Mouse (Mus musculus) frontal cortex, postnatal 10 days (tissue): Measurements from ENCODE around the gene Spcs3.
"Not testable (repeated sequence)": the region's sequence is repeated elsewhere in the genome, so short reads cannot be mapped to it uniquely, and the experiment has no call there.

Source experiments
- DNase-seq, 2 experiments: peaks; one replicate each; pipeline ENCODE4 v3.0.0; 2022; ENCODE audit warnings: low spot score in 2 of 2, mixed read lengths in 1 of 2

Spcs3 gene

DNA sequence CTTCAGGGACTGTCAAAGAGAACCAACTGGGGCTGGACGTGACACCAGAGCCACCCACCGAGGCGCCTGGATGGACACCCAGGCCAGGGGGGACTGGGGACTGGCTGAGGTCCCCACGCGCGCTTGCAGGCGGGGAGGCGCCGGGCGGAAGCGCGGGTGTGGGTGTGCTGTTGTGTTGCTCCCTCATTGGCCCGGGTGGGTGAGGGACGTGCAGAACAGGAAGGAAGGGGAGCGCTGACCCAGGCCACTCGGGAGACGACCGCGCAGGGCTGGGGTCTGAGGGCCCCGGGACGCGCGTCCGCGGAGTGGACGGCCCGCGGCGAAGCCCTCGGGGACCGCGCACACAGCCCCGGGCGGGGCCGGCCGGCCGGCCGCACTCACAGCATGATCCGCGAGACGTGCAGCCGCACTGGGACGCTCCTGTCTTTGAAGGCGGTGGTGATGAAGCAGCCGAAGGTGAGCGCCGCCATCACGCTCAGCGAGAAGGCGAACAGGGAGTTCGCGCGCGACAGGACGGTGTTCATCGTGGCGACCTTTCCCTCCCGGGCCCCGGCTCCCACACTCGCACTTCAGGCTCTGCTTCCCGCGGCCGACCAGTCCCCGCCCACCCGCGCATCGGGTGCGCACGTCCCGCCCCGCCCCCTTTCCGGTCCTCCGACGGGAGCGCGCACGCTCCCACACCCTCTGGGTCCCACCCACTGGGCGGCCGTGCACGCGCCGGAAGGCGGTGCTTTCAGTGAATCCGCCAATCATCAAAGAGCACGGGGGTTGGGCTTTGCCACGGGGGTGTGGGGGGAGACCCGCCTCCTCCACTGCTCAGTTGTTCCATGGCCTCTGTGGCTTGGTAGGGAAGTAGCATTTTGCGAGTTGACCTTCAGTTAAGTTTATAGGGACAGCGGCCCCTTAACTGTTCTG lies at the start of gene Spcs3, which contains the start of gene Asb5:
TSS of gene Spcs3 (minus strand) at position 617 of the 915 bp plus-strand sequence.
TSS of gene Asb5 (plus strand) at position 199 of the 915 bp plus-strand sequence.
- DNase-seq = peak; percentile 91 to 95

DNA sequence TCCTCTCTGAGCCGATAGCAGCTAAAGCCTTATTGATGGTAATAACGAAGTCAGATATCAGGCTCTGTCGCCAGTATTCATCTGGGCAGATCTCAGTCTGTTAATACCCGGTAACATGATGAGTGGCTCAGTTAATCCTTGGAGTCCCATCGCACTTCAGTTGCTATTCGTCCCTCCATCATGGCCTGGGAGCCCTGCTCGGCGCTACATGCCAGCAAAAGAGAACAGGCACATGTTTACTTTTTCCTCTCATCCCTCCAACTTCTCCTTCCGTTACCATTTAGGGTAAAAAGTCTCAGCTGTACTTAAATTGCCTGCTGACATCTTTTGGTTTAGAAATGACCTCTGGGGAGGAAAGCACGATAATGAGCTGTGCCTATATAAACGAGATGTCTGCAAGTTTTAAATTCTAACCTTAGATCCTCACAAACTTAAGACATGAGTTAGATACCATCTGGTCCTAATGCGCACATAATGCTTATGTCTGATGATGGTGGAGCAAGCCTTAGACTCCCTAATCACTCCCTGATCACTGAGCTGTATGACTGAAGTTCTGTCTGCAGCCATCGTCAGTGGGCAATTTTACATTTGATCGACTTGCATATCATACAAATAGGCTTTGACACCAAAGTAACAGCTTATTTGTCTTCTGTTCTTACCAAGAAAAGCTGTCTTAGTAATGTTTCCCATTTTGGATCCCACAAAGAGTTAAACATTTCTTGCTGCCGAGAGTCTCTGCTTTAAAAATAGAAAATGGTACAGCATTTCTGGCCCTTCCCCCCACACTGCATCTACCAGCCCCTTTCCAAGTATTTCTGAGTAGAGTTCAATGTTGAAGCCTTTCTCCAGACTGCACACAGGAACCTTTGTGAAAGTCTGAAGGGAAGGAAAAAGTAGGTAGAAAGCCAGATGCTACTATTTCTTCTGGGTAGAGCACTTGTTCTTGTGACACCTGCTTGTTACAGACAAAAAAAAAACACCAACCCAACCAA lies 41.1 kb upstream of the Spcs3 start:
- DNase-seq = no peak

DNA sequence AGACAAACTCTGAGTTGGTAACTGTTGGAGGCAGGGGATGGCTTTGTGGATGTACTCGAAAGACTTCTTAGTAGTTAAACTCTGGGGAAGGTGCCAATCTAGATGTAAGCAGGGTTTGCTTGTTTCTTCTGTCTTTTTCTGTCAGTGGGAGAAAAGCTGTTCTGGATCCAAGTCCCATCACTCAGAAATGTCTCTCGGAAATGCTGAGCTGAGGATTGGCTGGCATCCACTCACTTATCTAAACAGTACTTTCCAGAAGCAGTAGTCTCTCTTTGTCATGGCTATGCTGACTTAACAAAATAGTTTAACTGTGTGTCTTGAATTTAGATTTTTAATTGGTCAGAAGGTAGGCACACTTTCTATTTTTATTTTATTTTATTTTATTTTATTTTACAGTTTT lies 37.4 kb upstream of the Spcs3 start:
- DNase-seq = no peak

DNA sequence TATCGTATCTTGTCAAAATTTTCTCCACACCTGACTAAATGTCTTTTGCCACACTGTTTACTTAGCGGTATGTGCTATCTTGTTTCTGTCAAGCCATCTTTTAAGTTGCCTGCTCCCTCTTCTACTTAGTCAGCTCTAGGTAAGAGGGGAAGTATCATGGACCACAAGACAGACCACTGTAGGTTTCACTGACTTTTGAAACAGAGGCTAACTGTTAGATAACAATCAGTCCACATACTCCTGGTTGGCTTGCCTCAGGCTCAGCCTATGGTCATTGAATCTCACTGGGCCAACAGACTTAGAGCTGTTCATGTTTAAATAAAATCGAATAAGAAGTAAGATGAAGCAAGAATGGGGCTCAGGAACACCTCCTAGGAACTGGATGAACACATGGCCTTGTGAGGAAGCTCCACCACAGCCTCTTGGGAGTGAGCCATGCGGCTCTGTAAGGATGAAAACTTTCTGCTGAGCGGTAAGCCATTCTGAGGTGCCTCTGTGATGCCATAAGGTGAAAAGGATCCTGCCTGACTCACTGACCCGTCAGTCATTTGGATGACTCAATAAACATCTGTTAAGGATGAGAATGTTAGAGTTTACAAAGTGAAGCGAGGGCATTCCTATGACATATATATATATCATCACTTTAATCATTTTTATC lies 35.9 kb upstream of the Spcs3 start:
- no peak for DNase-seq

DNA sequence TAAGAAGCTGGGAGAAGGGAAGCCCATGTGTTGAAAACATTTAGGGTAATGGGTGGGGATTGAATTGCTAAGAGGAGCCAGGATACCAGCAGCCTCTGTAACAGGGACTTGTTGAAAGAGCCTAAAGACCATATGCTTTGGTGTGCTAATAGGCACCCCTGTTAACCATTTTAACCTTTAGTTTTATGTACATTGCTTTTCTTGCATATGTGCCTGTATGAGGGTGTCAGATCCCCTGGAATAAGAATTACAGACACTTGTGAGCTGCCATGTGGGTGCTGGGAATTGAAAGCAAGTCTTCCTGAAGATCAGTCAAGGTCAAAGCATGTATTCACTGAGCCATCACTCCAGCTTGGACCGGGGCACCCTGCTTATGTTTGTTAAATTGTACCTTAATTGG lies 35.4 kb upstream of the Spcs3 start:
- no peak for DNase-seq

DNA sequence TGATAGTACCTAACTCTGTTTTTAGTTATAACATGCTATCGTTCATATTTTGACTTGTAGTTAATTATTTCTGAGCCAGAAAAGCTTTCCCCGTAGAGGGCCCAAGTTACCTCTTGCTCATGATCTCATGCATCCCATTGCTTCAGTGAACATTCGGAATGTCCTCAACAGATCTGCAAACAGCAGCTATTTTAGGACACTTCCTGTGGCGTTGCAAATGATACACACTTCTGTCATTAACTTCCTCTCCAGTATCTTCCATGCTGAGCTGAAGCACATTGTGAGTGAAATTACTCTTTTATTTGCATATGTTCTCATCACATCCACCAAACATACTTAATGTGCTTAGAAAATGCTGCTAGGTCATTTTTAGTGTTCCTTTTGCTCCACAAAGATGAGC lies 32.3 kb upstream of the Spcs3 start:
- no peak for DNase-seq

DNA sequence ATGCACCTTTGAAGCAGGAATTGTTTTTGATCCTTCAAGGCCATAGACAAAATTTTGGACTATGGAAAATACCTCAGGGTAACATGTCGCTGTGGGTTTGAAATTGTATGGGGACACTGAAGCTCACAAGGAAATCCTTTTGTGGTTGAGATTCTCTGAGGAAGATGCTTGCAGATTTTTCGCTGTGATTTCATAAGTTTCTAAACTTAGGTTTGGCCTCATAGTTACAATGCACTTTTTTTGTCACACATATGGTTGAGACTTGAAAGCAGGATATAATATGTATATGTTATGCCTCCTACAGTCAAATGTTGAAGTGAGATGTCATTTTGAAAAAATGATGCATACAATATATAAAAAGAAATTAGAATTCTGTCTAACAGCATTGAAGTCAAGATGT lies 25.1 kb upstream of the Spcs3 start:
- no peak for DNase-seq

DNA sequence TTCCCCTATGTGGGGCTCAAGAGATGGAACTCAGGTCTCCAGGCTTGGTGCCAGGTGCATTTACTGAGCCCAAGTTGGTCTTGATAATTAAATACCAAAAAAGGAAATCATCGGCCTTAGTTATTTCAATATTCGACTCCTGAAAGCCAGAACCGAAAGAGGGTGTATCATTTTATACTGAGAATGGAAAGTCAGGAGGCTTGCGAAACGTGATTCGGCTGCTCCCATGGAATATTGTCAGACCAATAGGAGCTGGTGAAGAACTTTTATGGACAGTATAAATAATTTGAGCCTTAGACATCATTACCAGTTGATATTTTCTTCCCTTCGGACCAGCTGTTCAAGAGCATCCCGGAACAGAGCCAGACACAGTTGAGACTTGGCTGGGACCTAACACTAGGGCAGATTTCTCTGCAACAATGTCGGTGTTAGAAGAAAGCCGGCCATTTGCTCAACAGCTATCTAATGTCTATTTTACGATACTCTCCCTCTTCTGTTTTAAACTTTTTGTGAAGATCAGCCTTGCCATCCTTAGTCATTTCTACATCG lies 20.3 kb upstream of the Spcs3 start:
- DNase-seq = no peak

DNA sequence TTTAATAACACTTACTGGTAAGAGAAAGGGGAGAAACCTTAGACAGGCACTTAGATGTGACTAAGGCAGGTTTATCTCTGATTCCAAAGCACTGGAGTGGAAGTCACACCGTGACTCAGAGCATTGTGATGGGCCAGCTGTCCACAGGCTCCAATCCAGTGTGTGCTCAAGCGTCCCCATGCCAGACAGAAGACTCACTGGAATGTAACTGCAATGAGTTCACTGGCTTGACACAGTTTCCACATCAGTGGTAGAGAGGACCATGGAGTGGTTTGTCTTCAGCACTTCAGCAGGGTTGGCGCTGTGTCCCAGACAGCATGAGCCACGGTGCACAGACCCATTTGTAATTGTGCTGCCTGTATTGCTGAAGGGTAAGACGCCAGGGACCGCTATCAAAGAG lies 18.6 kb upstream of the Spcs3 start:
- no peak for DNase-seq

DNA sequence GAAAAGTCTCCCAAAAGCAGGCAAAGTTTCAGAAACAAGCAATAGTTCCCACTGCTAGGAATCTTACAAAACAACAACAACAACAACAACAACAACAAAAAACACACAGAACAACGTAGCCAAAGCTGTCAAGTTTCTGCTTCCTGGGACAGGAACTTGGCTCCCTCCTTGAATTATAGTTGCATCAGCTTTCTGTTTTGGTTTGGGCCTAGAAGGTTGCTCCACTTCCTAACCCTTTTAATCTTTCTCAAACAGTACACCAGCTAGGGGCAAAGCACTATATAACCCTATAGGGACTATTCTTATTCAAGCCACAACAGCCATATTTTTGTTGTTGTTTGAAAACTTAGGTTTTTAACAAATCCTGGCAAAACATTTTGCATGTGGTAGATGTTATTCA lies 11.5 kb upstream of the Spcs3 start:
- DNase-seq = no peak

DNA sequence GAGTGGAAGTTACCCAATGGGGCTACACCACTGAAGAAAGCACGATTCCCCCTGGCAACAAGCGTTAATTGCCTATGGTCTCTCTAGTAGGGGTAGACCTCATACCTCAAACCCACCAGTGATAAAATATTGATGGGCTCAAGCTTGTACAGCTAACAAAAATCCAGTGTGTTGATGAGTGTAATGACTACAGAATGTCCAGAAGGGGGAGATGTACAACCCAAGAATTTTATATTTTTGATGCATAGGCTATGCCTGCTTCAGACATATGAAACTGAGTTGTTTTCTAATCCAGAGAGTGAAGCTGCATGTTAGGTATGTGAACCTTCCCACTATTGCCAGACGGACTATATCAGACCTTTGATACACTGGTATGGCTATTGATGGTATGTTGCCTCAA lies 7.5 kb upstream of the Spcs3 start:
- DNase-seq = no peak

DNA sequence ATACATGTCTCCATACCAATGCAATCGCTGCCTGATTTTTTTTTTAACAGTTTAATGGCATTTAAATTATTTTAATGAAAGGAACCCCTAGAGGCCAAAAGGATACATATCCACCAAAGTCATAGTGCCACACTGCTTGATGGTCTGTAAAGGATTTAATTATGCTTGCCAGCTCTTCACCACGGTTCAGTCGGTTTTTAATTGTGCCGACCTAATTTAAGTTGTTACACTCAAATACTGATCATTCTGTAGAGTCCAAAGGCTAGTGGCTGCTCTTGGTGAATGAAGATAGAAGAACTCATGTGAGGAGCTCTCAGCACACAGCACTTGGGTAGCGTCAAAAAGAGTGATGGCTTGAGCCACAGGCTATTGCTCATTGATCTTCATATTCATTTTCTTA lies 5.4 kb upstream of the Spcs3 start:
- no peak for DNase-seq

DNA sequence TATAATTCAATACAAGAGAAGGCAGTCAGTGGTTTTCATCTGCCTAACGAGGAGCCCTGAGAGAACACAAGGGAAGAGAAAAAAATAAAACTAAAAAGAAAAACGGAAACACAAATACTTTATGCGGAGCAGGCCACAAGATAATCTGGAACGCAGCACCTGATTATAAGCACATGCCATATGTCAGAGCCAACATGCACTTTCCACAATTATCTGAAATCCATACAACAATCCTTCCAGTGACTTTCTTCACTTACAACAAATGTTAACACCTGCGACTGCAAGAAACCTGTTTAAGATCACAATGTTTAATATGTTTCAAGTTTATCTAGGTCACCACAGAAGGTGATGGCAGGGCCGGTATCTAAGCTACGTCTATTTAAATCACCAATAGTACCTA lies 1.2 kb downstream of the Spcs3 start:
- DNase-seq = no peak

DNA sequence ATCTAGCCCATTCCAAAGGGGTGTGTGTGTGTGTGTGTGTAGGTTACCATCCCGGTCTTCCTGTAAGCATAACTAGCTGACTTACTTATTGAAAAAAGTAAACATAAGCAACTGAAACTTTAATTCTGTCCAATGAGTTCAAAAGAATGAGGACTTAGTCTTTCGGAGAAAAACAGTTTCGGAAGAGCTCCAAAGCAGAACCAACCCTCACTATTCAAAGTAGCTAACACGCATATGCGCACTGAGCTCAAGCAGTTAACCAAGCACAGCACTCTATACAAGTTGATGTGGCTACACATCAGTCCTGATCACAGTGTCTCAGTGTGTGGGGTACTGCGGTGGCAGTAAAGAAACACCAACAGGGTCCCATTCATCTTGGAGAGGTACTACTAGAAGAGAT lies 3.1 kb downstream of the Spcs3 start:
- no peak for DNase-seq

DNA sequence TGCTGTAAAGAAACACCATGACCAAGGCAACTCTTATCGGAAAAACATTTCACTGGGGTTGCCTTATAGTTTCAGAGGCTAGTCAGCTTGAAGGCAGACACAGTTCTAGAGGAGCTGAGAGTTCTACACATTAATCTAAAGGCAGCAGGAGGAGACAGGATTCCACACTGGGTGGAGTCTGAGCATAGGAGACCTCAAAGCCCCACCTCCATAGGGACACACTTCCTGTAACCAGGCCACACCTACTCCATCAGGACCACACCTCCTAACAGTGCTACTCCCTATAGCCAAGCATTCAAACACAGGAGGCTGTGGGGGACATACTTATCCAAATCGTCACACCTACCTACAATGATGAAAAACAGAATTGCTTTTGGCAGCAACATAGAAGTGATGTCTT lies 4.2 kb downstream of the Spcs3 start:
- DNase-seq = no peak

DNA sequence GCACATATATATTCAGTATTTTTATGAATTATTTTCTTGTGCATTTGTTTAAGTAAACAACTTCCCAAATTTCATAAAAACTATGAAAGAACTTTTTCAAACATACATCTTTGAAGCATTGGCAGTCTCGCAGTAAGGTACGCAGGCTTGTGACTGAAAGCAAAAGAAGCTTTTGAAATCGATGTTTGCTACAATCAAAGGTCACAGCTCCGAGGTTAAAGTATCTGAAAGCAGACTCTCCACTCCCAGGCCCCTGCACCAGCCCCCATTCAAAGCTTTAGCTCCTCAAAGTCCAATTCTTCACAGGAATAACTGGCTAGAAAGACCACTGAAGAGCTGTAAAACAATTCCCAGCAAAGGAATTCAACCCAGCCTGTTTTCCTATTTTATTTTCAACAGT lies 9.3 kb downstream of the Spcs3 start:
- no peak for DNase-seq

DNA sequence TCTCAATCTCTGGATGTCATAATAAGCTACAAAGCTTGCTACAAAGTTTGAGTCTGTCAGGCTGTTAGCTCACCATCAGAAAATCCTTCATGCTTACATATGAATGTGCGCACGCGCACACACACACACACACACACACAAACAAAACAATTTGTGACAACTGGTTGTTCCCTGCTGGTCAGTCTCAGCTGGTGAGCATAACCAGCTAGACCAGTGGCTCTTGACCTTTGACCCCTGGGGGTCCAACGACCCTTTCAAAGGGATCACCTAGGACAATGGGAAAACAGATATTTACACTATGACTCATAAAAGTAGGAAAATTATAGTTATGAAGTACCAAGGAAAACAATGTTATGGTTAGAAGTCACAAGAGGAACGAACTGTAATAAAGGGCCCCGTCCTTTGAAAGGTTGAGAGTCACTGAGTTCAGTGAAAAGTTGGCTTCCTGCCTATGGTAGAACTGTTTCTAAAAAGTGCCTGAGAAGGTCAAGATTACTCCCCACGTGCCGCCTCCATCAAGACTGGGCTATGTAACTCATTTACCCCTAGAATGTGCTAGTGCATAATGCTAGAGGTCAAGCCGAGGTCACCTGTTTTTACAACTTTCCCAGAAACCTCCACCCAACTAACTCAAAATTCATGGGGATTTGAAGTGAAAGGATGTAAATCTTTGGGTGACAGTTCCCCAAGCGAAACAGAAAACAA lies 10.9 kb downstream of the Spcs3 start:
- no peak for DNase-seq

DNA sequence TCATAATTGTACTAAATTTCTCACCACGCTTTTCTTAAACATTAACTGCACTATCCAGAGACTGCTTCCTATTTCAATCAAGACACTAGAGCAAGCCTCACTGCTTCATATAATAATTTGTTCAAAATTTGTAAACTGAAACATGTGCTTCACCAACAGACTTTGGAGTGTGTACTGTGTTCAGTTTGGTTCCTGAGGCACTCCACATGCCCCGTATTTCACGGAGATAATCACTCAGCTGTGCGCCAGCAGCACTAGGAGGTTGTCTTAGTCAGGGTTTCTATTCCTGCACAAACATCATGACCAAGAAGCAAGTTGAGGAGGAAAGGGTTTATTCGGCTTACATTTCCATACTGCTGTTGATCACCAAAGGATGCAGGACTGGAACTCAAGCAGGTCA lies 17.6 kb downstream of the Spcs3 start:
- DNase-seq = not testable (repeated sequence)

DNA sequence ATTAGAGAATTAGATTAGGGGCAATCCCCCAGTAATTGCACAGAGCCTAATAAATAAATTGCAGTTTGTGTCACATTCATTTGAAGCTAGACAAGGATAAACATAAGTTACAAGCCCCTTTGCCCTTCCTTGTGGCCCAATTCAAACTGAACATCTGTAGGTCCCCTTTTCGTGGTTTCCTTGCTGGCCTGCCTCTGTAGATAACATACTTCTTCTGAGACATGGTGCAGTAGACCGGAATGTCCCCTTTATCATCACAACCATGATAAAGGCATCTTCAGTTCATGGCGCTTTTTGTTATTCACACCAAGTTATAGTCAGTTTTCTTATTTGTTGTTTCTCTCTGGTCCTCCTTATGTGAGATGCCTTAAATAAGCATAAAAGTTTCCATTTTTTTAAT lies 18.0 kb downstream of the Spcs3 start:
- DNase-seq = no peak

DNA sequence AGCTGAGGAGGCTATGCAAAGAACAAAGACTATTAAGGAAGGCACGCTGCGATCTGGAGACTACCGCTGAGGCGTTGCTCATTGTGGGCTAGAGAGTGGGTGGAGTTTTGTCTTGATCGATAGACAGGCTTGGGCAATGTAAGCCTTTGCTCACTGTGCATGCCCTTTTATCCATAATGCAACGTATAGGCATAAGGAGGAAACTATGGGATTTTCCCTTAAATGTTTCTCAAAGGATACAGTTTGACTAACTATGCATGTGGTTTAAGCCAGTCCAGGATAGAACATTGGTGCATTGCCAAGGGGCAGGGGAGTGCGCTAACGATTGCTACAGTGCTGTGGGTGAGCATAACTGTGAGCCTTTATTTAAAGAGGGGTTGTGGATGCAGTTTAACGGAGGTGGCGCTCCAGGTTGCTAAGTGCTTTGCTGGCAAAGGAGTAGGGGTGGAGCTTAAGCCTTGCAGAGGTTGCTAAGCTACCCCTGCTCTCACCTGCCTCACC lies 20.5 kb downstream of the Spcs3 start:
- peak; percentile 55 to 64 for DNase-seq

DNA sequence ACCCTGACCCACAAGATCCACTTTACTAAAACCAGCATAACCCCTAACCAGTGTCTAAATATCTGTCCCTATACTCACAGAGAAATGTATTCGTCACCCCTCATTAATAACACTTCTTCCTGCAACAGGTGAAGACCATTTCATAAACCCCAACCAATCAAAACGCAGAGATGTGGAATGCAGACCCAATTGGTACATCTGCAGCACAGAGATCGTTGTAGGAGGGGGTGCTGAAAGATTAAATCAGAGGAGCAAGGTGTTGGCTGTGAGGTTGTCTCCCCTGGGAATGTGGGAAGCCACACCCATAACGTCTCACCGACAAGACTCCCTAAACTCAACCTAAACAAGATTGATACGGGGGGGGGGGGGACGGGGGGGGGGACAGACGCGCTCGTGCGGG lies 21.0 kb downstream of the Spcs3 start:
- DNase-seq = peak in 1 of 2 experiments; percentile 34
